Mouse (Mus musculus) activated CD4-positive, CD25-positive, alpha-beta regulatory T cell, adult 4 months (primary cell): ENCODE results near the gene Tbc1d4. TPM values are rescaled to one million over a fixed set of nuclear protein-coding genes. Genes with fewer than 3 reads are reported as not detected.

Source experiments
- ATAC-seq: one replicate; pipeline ENCODE4 v1.8.0; 2017
- polyA plus RNA-seq, 2 experiments: library from polyadenylated mRNA; unstranded; fragments of 100-300 nt; shearing (Covaris generic); gene quantifications; one replicate each; pipeline ENCODE4 v1.2.1; 2017

Tbc1d4 gene
- polyA plus RNA-seq = 100 to 1,000 TPM; 118 to 135 TPM

DNA sequence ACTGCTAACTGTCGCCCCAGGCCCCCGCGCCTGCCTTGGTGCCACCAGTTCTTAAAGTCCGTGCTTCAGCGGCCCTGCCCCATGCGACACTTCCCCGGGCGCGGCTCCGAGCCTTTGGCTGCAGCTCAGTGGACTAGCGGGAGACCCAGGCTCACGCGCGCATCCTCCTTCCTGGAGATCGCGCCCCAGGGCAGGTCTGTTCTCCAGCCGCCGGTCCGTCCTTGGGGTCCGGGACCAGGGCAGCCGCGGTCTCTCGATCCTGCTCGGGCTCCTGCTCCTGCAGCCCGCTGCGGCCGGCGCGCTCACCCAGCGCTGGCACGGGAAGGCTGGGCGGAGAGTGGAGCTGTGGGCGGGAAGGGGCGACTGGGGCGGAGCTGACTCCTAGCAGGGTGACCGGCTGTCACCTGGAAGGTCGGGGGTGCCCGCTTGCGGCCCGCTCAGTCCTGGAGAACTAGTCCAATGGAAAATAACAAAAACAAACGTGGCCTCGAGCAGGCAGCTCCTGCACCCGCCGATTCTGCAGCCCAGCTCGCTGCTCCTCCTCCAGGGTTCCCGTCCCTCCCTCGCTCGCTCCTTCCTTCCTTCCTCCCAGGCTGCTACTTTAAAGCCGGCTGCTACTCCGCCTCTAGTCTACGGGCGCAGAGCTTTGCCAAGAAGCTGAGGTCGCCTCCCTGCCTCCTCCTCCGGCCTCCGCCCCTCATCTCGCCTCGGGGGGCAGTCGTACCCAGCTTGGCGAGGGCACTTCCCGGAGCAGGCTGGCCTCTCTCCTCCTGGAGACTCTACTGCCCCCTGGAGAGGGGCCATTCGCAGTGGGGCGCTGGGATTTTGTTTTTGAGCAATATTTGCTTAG lies at the start of gene Tbc1d4:
Gene Tbc1d4 (minus strand): TSS at position 673 of the 850 bp plus-strand sequence.
- peak; percentile 38 for ATAC-seq

- ATAC-seq = no peak
These were observed 47.3 kb upstream of the Tbc1d4 start for GRCm38 (mm10) chr14:101656307-101656706.

DNA sequence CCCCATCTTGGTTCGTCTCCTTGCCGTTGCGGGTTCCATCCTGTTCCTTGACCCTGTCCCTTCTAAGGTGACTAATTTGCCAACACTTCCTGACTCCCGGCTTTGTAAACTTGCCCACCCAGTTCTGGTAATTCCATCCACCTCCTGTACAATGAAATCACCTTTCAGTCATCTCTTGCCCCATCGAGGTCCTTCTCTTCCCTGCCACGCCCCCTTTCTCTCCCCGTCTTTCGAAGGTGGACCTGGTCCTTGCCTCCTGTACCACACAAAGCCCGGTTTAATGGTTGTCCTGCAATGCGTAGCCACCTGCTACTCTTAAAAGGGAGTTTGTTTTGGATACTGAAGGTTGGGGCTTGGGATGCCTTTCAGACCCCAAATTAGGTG lies 45.5 kb upstream of the Tbc1d4 start:
- no peak for ATAC-seq

DNA sequence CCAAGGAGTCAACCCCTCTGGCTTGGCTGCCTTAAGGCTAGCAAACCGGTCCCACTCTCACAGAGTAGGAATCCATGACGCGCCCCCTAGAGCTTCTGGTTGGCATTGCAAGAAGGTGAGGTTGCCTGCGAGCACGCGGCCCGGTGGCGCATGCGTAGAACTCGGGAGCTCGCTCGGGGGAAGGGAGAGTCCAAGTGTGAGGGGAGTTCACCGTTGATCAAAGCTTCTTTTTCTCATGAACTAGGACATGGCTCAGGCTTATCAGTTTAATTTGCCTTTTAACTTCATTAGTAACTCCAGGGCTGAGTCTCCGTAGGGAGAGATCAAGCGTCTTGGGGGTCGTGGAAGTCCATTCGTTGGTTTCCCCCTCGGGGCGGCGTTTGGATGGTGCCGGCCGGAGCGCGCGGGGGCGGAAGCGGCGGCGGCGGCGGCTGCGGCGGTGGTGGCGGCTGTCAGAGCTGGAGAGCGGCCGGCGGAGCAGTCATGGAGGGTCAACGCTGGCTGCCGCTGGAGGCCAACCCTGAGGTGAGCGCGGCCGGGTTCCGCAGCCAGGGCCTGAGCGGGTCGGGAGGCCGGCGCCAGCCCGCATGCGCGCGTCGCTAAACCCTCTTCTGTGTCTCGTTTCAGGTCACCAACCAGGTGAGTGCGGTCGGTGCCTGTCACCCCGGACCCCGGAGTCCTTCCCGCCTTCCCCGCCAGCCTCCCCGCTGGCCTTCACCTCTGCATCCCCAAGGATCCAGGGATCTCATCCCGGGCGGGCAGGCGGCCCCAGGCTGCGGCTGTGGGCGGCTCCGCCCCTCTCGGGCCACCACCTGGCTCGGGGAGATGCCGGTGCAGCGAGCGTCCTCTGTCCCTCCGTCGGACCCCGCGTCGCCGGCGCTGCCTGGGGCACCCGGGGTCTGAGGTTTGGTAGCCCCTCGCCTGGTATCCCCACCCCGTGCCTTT lies 44.9 kb upstream of the Tbc1d4 start, which contains the start of gene Uchl3:
Gene Uchl3 (plus strand): TSS at position 387 of the 945 bp plus-strand sequence.
- peak; percentile 85 for ATAC-seq

GRCm38 (mm10) chr14:101652571-101652970 lies 43.6 kb upstream of the Tbc1d4 start:
- no peak for ATAC-seq

GRCm38 (mm10) chr14:101650551-101650950 lies 41.6 kb upstream of the Tbc1d4 start:
- ATAC-seq = no peak

DNA sequence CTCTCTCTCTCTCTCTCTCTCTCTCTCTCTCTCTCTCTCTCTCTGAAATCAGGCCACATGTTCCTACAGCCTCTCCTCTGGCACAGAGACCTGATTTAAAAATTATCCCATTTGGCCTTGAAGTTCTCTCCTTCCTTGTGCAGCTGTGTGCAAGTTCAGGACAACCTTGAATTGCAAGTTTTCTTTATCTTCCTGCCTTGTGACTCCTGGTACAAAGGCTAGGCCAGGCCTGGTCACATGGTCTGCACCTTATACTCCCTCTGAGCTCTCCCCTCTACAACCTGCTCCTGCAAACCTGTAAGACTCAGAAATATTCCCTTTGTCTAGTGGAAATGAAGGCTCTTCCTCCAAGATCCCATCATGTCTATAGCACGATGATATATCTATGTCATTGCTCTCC lies 36.0 kb upstream of the Tbc1d4 start:
- no peak for ATAC-seq

- peak; percentile 92 for ATAC-seq
These were observed 31.3 kb upstream of the Tbc1d4 start, which contains the start of gene Commd6 for GRCm38 (mm10) chr14:101640153-101640843. Commd6 (minus strand) TSS chr14:101640686.

- no peak for ATAC-seq
These were observed 28.4 kb upstream of the Tbc1d4 start for GRCm38 (mm10) chr14:101637381-101637780.

GRCm38 (mm10) chr14:101635765-101636164 lies 26.8 kb upstream of the Tbc1d4 start:
- ATAC-seq = no peak

DNA sequence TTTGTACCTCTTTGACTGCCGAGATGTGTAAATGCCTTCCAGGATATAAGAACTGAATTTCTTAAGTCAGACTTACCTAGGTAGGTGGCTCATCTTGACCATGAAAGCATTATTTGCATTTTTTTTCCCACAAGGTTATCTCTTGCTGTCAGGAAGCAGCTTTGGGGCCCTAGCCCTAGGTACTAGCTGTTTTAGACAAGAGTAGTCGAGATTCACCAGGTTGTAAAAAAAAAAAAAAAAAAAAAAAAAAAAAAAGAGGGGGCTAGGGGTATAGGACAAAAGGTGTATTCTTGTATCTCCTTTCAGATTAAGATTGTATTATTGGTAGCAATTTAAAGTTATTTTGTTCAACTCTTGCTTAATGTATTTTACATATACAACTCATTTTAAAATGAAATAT lies 21.6 kb upstream of the Tbc1d4 start:
- no peak for ATAC-seq

- ATAC-seq = no peak
These were observed 8.7 kb upstream of the Tbc1d4 start for GRCm38 (mm10) chr14:101617680-101618079.

- ATAC-seq = no peak
These were observed 7.2 kb upstream of the Tbc1d4 start for GRCm38 (mm10) chr14:101616178-101616577.

DNA sequence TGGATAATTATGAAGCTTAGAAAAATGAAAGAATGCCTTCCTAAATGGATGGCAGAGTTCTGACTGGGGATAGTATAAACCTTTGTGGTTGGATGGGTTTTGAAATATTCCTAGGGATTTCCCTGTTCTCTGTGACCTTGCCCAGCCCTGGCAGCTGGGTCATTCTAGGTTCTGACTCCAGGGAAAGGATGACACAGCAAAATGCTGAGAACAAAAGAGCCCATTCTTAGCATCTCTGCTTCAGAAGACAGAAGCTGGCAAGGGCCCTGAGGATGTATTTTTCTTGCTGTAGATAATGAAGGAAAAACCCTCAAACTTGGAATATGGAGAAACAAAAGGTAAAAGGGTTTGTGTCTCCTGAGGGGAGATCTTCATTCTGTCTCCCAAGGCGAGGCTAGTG lies 4.2 kb upstream of the Tbc1d4 start:
- ATAC-seq = no peak

GRCm38 (mm10) chr14:101610701-101611100 lies 1.7 kb upstream of the Tbc1d4 start:
- no peak for ATAC-seq

DNA sequence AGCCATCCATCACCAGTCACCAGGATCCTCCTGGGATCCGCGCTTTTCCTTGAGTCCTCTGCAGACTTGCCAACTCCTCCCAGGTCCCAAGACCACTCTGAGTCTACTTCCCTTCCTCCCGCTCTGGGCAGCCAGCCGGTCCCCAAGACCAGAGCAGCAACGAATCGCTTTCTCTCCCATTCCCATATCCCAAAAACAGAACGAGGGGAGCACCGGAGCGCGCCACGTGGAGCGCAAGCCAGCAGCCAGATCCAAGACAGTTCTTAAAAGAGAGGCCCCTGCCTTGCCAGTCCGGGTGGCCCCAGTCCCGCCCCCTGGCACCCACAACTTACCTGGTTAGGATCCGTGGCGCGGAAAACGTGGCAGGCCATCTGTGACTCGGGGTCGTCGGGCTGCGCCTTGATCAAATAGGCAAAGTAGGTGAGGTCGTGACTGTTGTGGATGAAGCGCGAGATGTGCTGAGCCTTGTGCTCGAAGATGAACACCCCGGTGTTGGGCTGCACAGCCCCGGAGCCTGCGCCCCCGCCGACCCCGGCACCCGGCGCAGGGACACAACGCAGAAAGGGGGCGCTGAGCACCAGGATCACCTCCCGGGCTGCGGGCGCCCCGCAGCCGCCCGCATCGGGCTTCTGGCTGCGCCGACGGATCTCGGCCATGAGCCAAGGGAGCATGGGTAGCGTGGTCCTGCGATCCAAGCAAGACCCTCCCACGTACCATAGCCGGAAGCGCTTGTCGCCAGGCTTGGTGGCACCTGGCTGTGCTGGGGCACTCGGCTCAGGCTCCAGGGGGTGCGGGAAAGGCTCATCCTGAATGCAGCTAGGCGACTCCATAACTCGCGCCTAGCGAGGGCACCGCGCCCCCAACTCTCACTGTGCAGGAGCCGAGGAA lies 1.1 kb downstream of the Tbc1d4 start:
- peak; percentile 13 for ATAC-seq

- no peak for ATAC-seq
These were observed 3.1 kb downstream of the Tbc1d4 start for GRCm38 (mm10) chr14:101605843-101606242.

DNA sequence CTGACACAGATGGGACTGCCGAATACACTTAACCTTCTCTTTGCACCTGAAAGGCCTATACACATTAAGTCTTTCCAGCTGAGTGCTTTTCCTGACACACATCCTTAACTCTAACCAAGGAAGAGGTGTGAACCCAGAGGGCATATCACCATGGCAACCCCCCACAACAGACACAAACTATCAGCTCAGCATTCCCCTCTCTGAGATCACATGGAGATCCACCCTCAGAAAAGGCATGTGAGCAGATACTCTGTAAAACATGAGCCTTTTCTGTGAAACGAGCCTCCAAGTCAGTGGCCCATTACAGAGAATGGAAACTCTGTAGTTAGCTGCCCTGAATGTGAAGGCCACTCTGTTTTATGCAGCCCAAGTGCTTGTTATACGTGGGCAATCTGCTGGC lies 6.1 kb downstream of the Tbc1d4 start:
- ATAC-seq = no peak

DNA sequence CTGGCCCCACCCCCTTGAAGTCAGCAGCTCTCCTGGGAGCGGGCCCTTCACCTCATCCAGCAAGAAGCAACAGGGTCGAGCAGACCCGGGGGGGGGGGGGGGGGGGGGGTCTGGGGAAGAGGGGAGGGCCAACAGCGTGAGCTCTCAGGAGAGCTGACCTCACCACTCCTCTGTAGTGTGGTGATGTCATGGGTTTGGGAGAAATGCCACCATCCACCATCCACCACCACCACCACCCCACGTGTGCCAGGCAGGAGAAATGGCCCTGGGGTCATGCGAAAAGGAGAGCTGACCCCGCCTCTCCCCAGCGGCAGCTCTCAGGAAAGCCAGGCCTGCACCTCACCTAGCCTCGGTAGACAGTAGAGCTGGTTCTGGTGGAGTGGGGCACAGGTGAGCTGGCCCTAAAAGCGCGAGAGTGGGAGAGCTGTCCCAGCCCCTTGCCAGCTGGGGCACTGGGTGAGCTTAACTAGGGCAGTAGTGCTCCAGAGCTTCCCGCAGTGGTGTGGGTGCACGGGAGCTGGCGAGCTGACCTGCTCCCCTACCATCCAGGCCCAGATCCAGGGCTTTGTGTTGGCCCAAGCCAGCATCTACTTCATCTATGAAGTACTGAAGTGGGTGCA lies 11.8 kb downstream of the Tbc1d4 start:
- no peak for ATAC-seq

DNA sequence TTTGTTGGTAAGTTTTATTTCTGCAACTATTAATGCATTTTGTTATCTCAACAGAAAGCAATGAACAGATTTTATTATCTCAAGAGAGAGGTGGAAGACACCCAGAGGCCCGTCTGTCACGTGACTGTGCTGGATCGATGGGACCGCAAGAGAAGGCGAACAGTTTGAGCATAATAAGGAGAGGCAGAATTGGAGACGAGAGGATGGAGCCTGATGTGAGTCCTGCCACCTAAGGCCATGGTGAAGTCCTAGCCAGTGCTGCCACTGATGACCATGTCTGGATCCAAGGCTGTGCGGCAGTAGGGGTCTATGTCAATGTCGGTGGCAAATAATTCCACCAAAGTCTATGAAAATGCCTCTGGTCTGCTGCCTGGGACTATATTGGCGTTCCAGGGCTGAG lies 12.3 kb downstream of the Tbc1d4 start:
- ATAC-seq = no peak
